Mouse (Mus musculus) erythroid progenitor cell, adult 5-6 weeks (primary cell): ENCODE measurements around the gene Lsm11. TPM values are rescaled to one million over a fixed set of nuclear protein-coding genes. Genes with fewer than 3 reads are reported as not detected.

Source experiments
- ATAC-seq: replicated peaks from 2 replicates; pipeline ENCODE4 v1.8.0; 2016; ENCODE audit warnings: moderate number of reproducible peaks, mild to moderate bottlenecking, moderate TSS enrichment, inconsistent platforms; ENCODE audit not compliant: poor library complexity, low FRiP score, severe bottlenecking
- total RNA-seq, 2 experiments: library from RNA; stranded (forward) in 1 of 2; stranded (reverse) in 1 of 2; fragments of 150-400 nt in 1 of 2; fragments of 186-747, 209-891 nt in 1 of 2; gene quantifications; 2 replicates each; pipeline versions ENCODE4 v1.2.3 to v1.2.4; 2015 to 2017; ENCODE audit warnings: low replicate concordance in 2 of 2

The Lsm11 gene
- total RNA-seq (2015; ENCODE audit: low replicate concordance) (0.42 and 0.72 TPM in 2 replicates), total RNA-seq (2017; ENCODE audit: low replicate concordance) (1.3 and 1.6 TPM in 2 replicates)

GRCm38 (mm10) chr11:45944643-45945156 is at the start of gene Lsm11:
Lsm11 (minus strand) TSS chr11:45944935.
- peak; percentile 92 for ATAC-seq

GRCm38 (mm10) chr11:45992087-45992486 is 47.4 kb upstream of the Lsm11 start:
- ATAC-seq = no peak

GRCm38 (mm10) chr11:45991604-45992003 is 46.9 kb upstream of the Lsm11 start:
- no peak for ATAC-seq

- no peak for ATAC-seq
Observed at GRCm38 (mm10) chr11:45980893-45981253, 36.1 kb upstream of the Lsm11 start.

- no peak for ATAC-seq
Observed at GRCm38 (mm10) chr11:45979946-45980892, 35.5 kb upstream of the Lsm11 start, which contains the start of gene Sox30. Sox30 (plus strand) TSS chr11:45980310.

GRCm38 (mm10) chr11:45976061-45976460 is 31.3 kb upstream of the Lsm11 start:
- ATAC-seq = no peak

- no peak for ATAC-seq
Observed at GRCm38 (mm10) chr11:45974466-45974865, 29.7 kb upstream of the Lsm11 start.

- no peak for ATAC-seq
Observed at GRCm38 (mm10) chr11:45973635-45974034, 28.9 kb upstream of the Lsm11 start.

GRCm38 (mm10) chr11:45968466-45968865 is 23.7 kb upstream of the Lsm11 start:
- ATAC-seq = no peak

- ATAC-seq = no peak
Observed at GRCm38 (mm10) chr11:45966896-45967295, 22.2 kb upstream of the Lsm11 start.

GRCm38 (mm10) chr11:45960003-45960402 is 15.3 kb upstream of the Lsm11 start:
- ATAC-seq = no peak

- ATAC-seq = no peak
Observed at GRCm38 (mm10) chr11:45959598-45959997, 14.9 kb upstream of the Lsm11 start.

GRCm38 (mm10) chr11:45955127-45955627 is 10.4 kb upstream of the Lsm11 start, which contains the start of gene Thg1l:
Thg1l (minus strand) TSS chr11:45955494.
- ATAC-seq = peak; percentile 98

GRCm38 (mm10) chr11:45947491-45947890 is 2.8 kb upstream of the Lsm11 start:
- no peak for ATAC-seq

- ATAC-seq = no peak
Observed at GRCm38 (mm10) chr11:45946796-45947195, 2.1 kb upstream of the Lsm11 start.

- peak; percentile 33; the same call in 1 of the 2 replicates for ATAC-seq
Observed at GRCm38 (mm10) chr11:45943891-45944642, 668 bp downstream of the Lsm11 start.

GRCm38 (mm10) chr11:45943108-45943705 is 1.5 kb downstream of the Lsm11 start:
- no peak for ATAC-seq

GRCm38 (mm10) chr11:45942281-45942680 is 2.5 kb downstream of the Lsm11 start:
- no peak for ATAC-seq

- ATAC-seq = no peak
Observed at GRCm38 (mm10) chr11:45938917-45939316, 5.8 kb downstream of the Lsm11 start.

- ATAC-seq = no peak
Observed at GRCm38 (mm10) chr11:45937478-45937877, 7.3 kb downstream of the Lsm11 start.
